Mouse (Mus musculus): ENCODE results near the gene Olfr849.

The Olfr849 gene

DNA sequence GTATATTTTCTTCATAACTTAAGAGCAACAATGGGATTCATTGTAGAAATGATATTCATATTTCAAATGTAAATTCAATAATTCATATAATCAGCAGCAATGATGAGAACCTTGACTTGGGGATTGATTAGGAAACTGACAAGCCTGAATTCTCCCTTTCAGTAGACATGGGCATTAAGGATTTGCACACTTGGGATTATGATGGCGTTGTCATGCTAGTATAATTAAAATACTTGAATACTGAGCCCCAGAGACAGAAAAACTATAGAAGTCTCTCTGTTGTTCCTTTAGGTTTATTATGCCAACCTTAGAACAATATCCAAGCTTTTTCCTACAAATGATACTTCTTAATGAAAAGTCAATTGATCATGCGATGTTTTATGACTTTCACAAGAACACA is at the start of gene Olfr849:
Olfr849 (plus strand) TSS at position 301 of the 400 bp plus-strand sequence.
- DNase-seq, result no peak

- no peak for DNase-seq
Observed at GRCm38 (mm10) chr9:19478148-19478547, 38.1 kb downstream of the Olfr849 start, which contains the start of gene Olfr850. Gene Olfr850 (minus strand): TSS chr9:19478248.

DNA sequence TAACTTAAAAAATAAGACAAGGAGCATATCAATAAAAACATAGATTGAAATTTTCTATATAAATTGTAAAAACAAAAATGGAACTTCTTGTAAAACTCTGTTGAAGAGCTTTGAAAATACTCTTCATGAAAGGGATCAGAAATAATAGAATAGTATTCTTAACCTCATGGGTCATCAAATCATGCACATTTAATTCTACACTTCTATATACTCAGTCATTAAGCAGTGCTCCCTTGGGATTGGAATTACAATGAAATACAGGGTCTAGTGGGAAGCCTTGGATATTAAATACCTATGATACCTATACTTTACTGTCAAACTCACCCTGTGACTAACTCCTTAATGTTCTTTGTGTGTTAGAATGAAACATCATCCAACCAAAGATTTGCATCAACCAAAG is 52.9 kb downstream of the Olfr849 start, which contains the start of gene Olfr851:
Olfr851 (plus strand) TSS at position 301 of the 400 bp plus-strand sequence.
- DNase-seq, result no peak
